Mouse (Mus musculus) WW6 (cell line): ENCODE data around the gene Lsg1.

Source experiments
- DNase-seq: peaks from one replicate; pipeline ENCODE4 v3.0.0-alpha.2; 2013; ENCODE audit warnings: low read depth, low spot score

Gene Lsg1

GRCm38 (mm10) chr16:30587494-30588327 is at the start of gene Lsg1:
TSS of gene Lsg1 (minus strand) at chr16:30587592.
- peak; percentile 81 for DNase-seq

- no peak for DNase-seq
Measured at GRCm38 (mm10) chr16:30633906-30634746, 46.7 kb upstream of the Lsg1 start.

GRCm38 (mm10) chr16:30629509-30629908 is 42.1 kb upstream of the Lsg1 start:
- no peak for DNase-seq

GRCm38 (mm10) chr16:30628401-30628800 is 41.0 kb upstream of the Lsg1 start:
- no peak for DNase-seq

- no peak for DNase-seq
Measured at GRCm38 (mm10) chr16:30627586-30628337, 40.4 kb upstream of the Lsg1 start.

- no peak for DNase-seq
Measured at GRCm38 (mm10) chr16:30624640-30625039, 37.2 kb upstream of the Lsg1 start.

- no peak for DNase-seq
Measured at GRCm38 (mm10) chr16:30623645-30624044, 36.3 kb upstream of the Lsg1 start.

GRCm38 (mm10) chr16:30616281-30616680 is 28.9 kb upstream of the Lsg1 start:
- no peak for DNase-seq

- no peak for DNase-seq
Measured at GRCm38 (mm10) chr16:30614705-30615317, 27.4 kb upstream of the Lsg1 start.

GRCm38 (mm10) chr16:30614122-30614521 is 26.7 kb upstream of the Lsg1 start:
- DNase-seq, result no peak

GRCm38 (mm10) chr16:30613122-30613521 is 25.7 kb upstream of the Lsg1 start:
- no peak for DNase-seq

GRCm38 (mm10) chr16:30611331-30611730 is 23.9 kb upstream of the Lsg1 start:
- no peak for DNase-seq

- DNase-seq, result no peak
Measured at GRCm38 (mm10) chr16:30607868-30608267, 20.5 kb upstream of the Lsg1 start.

GRCm38 (mm10) chr16:30605528-30605927 is 18.1 kb upstream of the Lsg1 start:
- no peak for DNase-seq

- no peak for DNase-seq
Measured at GRCm38 (mm10) chr16:30604807-30605137, 17.4 kb upstream of the Lsg1 start.

- DNase-seq, result no peak
Measured at GRCm38 (mm10) chr16:30604061-30604806, 16.8 kb upstream of the Lsg1 start.

- DNase-seq, result no peak
Measured at GRCm38 (mm10) chr16:30603531-30603842, 16.1 kb upstream of the Lsg1 start.

- DNase-seq, result no peak
Measured at GRCm38 (mm10) chr16:30602684-30603530, 15.5 kb upstream of the Lsg1 start.

- no peak for DNase-seq
Measured at GRCm38 (mm10) chr16:30601946-30602345, 14.6 kb upstream of the Lsg1 start.
